Mouse (Mus musculus) cerebellum, postnatal 10 days (tissue): ENCODE measurements around the gene Sergef.

Experiments used
- DNase-seq, 2 experiments: peaks; one replicate each; pipeline ENCODE4 v3.0.0; 2021; ENCODE audit warnings: mixed read lengths in 2 of 2

The Sergef gene

DNA sequence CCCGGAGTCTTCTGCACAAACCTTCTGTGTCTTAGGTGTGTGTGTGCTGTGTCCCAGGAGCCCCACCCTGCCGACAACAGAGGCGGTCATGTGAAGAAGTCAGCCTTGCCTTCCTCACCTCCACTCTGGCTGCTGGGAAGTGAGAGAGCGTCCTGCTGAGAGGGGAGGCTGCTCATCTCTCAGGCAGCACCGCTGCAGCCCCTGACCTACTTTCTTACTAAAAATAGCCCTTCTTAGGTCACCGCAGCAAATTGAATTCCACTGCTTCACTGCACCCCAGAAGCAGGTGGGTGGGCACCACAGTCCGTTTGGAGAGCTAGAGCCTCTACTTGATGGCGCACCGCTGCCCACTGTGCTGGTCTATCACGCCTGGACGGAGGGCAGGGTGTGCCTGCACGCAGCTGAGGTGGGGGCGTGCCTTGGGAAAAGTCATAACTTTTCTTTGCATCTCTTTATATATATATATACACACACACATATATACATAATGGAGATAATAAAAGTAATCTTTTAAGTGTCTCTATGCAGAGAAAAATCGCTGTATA is 147.4 kb downstream of the Sergef start:
- peak in 1 of 2 experiments; percentile 32 for DNase-seq

- DNase-seq: no peak
These were observed 152.3 kb downstream of the Sergef start for GRCm38 (mm10) chr7:46487354-46487753.

GRCm38 (mm10) chr7:46486761-46487160 is 152.8 kb downstream of the Sergef start:
- peak; percentile 57 to 70 for DNase-seq

DNA sequence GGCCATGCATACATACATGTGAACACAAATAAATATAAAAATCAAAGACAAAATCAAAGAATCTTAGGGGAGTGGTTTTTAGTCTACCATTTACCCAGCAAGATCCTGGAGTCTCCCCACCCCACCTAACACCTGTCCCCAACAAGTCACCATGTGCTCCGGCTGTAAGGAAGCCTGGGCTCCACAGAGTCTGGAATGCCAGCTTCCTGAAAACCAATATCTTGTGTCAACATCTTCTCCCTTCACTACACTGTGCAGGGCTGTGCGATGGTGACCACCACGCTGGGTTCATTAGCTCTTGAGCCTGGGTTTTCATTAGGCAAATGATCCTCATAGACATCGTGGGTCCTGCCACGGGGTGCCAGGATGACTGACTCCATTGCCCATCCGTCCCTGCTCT is 155.4 kb downstream of the Sergef start:
- DNase-seq: no peak

DNA sequence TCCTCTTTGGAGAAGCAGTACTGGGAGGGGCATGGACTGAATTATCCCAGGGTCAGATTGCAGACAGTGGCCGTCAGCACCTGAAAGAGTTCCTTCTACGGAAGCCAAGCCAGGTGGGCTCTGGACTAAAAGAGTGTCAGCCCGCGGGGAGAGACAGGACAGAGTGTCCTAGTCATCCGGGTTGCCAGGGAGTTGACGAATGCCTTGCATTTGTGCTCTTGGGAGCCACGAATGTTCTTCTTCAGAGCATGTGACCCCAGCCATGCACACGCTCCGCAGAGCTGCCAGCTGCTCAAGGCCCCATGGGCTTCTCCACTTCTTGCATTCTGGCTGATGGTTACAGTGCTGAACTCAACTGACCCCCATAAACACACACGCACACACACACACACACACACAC is 156.6 kb downstream of the Sergef start:
- no peak for DNase-seq

DNA sequence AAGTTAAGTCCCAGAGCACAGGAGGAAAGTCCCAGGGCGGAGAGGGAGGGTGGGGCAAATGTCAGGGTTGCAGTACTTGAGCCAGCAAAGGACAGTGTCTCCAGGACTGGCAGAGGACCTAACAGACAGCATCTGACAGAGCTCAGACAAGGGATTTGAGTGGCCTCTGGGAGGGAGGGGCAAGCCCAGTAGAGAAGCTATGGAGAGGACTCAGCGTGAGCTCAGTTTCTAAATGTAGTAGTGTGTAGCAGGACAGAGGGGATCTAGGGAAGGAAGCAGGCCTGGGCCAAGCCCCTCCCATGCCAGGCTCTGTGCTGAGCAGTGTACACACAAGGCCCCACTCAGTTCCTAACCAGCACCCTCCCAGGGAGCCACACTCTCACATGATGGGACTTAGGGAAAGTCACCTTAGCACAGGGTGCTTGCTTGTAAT is 157.5 kb downstream of the Sergef start:
- DNase-seq: no peak

GRCm38 (mm10) chr7:46479793-46480192 is 159.8 kb downstream of the Sergef start:
- peak; percentile 48 to 61 for DNase-seq

- no peak for DNase-seq
These were observed 162.2 kb downstream of the Sergef start for GRCm38 (mm10) chr7:46477456-46477855.

GRCm38 (mm10) chr7:46475464-46475863 is 164.1 kb downstream of the Sergef start:
- DNase-seq: peak; percentile 69 to 79

DNA sequence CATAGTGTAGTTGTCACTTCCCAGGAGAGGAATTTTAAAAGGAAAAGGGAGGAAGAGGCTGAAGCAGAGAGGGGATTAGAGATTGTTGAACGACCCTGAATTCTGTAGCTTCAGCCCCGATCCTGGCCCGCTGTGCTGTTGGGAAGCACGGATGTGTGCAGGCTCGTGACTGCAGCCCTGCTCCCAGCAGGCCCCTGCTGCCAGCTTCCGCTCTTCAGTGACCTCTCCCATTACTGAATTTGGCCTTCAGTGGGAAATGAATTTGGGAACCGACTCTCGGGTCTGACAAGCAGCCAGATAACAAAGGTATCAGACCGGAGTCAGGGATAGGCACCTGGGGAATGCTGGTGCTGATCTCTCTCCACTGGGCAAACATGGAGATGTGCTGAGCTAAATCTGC is 166.5 kb downstream of the Sergef start:
- DNase-seq: peak in 1 of 2 experiments; percentile 50

DNA sequence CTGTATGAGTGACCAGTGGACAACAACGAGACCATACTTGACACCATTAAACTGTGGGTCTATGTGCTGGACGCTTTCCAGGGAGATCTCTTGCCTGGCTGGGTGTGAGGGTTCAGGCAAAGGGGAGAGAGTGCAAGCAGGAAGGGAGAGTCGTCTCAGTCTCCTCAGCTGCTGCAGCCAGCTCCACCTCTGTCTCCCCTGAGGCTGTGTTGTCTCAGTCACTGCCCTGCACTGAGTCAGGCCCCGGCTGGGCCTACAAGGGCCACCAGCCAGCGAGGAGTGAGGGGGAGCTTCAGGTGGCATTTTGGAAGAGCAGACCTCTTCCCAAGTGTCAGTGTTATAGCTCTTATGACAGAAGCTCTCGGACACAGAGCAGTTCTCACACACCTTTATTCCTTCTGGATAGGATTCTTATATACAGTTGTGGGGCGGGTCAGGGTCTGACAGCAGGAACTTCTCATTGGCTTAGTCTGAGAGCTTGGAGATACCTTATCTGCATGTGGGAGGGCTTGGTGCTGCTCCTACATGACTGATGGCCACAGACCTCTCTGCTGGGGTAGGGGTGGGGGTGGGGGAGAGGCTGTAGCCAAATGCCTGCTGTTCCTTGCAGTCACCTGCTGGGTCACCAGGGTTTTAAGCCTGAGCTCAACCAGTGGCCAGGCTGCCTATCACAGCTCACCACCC is 168.4 kb downstream of the Sergef start:
- DNase-seq: no peak

GRCm38 (mm10) chr7:46469542-46469941 is 170.1 kb downstream of the Sergef start:
- DNase-seq: no peak

DNA sequence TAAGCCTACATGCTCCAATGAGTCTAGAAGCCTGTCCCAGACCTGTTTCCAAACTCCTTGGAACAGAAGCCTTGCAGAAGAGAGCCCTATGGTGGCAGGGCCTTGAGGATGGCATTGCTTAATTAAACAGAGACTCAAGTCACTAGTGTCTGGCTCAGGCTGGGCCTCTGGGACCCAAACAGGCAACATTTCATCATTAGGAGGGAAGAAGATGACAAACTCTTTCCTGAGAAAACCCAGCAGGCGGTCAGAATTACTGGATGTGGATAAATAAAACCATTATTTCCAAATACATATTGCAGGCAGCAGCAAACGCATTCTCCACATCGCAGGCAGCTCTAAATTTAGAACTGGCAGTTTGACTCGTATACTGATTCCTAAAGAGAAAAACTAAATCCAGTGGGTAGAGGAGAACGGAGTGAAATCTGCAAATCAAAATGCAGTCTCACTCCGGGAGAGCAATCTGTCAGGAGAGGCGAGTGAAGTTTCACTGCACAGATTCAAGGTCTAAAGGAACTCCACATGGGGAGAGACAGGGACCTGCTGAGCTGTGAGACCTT is 173.1 kb downstream of the Sergef start:
- no peak for DNase-seq

DNA sequence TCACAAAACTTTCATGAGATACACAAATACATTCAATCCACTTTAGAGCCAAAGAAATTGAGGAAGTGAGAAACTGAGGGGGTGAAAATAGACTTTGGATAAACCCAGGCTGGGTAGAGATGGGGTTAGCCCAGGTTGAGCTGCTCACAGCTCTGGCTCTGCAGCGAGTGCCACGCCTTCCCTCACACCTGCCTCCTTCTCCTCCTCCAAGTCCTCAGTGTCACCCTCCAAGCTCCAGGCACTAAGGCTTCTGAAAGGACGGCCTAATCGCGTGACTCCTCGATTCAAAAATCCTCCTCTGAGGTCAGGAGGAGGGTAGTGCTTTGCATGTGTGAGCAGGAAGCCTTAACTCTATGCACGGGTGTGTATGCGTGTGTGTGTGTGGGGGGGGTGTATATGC is 176.5 kb downstream of the Sergef start:
- no peak for DNase-seq

- DNase-seq: no peak
These were observed 177.3 kb downstream of the Sergef start for GRCm38 (mm10) chr7:46462287-46462686.

- DNase-seq: no peak
These were observed 179.9 kb downstream of the Sergef start for GRCm38 (mm10) chr7:46459605-46460245.

DNA sequence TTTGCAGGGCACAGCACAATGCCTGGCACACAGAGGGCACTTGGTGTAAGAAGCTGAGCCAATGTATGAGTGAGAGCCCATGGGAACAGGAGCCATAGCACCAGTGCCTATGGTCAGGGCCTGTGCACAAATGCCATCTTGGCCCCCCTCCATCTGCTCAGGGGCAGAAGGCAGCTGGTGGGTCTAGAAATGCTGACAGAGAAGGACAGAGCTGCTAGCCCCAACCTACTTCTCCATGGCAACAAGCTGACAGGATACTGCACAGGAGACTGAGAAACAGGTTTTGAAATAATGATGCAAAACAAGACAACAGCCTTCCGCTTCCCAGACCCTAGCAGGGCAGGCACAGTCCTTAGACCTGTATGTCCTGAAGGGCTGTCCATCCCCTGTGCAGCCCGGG is 180.4 kb downstream of the Sergef start:
- DNase-seq: peak; percentile 91 to 95

DNA sequence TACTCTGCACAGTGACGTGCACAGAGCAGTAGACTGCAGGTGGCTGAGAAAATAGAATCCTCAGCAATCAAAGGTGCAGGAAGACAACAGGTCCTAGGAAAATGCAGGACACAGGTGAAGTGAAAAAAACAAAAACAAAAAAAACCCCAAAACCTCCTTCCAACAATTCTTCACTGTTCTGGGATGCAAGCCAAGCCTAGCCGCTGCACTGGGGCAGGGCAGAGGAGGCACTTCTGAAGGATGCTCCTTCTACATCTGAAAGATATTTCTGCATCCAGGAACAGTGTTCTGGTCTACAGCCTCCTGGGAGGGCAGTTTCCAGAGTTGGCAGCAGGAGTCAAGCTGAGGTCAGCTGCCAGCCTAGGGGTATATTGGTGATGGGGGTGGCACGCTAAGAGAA is 181.7 kb downstream of the Sergef start:
- peak in 1 of 2 experiments; percentile 53 for DNase-seq

DNA sequence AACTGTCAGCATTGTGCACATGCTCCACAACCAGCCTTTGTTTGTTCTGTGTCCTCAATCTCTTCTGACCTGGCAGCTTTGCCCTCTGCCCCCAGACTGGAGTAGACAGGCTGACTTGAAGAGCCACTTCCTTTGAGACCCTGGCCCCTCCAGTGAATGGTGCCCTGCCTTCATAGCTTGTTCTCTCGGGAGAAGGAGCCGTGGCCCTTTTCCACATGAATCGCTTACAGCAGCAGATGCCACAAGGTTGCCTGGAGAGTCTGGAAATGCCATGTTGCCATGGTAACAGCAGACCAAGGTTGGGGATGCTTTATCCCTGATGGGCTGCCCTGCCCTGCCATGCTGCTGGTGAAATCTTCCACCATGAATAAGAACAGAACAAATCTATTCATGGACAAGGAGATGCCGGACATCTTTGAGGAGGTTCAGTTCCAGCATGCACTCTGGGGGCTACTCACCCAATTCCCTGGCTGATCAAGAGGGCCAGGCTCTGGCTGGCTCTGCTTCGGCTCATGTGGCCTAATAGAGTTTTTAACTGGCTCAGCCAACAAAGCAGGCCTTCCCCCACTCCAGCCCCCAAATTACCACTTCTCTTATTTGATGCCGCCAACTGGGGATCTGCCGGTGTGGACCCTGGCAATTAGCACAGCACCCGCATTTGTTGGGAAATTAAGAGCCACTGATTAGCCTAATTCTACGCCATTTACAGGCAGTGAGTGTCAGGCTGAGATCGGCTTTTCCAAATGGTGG is 185.5 kb downstream of the Sergef start:
- DNase-seq: peak; percentile 88 to 90

- peak; percentile 45 to 52 for DNase-seq
These were observed 190.5 kb downstream of the Sergef start for GRCm38 (mm10) chr7:46448922-46449645.

DNA sequence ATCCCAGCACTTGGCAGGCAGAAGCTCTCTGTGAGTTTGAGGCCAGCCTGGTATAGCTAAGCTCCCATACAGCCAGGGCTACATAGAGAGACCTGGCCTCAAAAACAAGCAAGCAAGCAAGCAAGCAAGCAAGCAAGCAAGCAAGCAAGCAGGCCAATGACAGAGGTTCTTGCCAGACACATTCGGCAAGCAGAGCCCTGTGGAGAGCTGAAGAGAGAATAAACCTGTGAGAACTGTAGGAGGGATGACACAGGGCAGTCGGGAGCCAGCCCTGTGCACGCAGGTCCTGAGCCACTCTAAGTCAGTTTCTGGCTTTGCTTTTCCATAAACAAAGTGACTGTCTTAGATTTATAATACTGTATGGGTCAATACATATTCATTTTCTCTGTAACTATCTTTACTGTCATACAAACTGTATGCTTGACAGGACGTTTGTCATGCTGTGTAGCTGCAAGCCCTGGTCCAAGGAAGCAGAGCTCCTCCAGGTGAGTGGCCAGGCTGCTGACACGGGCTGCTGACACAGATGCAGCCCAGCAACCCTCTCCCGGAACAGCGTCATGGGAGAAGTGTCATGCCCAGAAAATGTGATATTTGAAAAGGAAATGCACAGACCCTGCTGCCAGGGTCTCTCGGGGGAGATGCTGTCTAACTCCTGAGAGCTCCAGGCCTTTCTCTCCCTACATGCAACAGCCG is 192.0 kb downstream of the Sergef start:
- peak; percentile 64 to 72 for DNase-seq

DNA sequence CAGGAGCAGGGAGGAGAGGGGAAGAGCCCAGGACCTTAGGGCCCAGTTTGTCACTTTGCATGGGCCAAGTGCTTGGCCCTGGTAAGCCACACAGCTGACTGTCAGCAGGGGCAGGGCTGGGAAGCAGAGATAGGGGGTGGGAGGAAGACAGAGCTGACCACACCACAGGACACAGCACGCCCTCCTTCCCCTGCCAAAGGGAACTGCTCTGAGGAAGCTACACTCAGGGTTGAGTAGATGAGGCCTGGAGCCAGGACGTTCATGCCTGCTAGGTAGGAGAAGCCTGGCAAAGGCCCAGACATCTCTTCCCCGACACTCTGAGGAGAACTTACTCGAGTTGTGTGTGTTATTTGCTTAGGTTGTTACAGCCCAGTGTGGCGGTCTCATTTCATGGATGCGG is 193.7 kb downstream of the Sergef start:
- peak; percentile 84 to 88 for DNase-seq
